Mouse (Mus musculus): Measurements from ENCODE around the gene Khk. TPM values are rescaled to one million over a fixed set of nuclear protein-coding genes. Genes with fewer than 3 reads are reported as not detected.
A peak's percentile ranks its signal among the peaks of the same experiment; 100 is the strongest.

Khk gene
- polyA plus RNA-seq, 1 experiment from 2014 or later: 45.3 TPM

GRCm38 (mm10) chr5:30888337-30889087 is 32.7 kb upstream of the Khk start, which contains the start of gene Agbl5:
Gene Agbl5 (plus strand): TSS chr5:30888694.
- no peaks in the 10 kb centered on the region for H3K27me3 ChIP-seq
- TF ChIP-seq CTCF (IDR thresholded peaks at IDR 0.05): no peak
- ATAC-seq (peak; percentile 75), DNase-seq (ENCODE audit: low read depth, low spot score) (peak; percentile 87)
- POLR2A ChIA-PET: interaction anchor here (0.6 to 10.4 kb wide), 9 partner anchors 17 to 287 kb away, joined by 3 to 91 read pairs (median 3); partner anchors contain the start of gene Ost4
- in situ Hi-C loops (cut with MboI; ENCODE audit: low pct_unique_long_range_greater_than_20kb): no loop called here
- CTCF ChIA-PET: interaction anchor here (1.6 to 3.9 kb wide), 5 partner anchors 8 to 28 kb away, joined by 3 to 17 read pairs (median 6); no protein-coding TSS in a partner anchor

DNA sequence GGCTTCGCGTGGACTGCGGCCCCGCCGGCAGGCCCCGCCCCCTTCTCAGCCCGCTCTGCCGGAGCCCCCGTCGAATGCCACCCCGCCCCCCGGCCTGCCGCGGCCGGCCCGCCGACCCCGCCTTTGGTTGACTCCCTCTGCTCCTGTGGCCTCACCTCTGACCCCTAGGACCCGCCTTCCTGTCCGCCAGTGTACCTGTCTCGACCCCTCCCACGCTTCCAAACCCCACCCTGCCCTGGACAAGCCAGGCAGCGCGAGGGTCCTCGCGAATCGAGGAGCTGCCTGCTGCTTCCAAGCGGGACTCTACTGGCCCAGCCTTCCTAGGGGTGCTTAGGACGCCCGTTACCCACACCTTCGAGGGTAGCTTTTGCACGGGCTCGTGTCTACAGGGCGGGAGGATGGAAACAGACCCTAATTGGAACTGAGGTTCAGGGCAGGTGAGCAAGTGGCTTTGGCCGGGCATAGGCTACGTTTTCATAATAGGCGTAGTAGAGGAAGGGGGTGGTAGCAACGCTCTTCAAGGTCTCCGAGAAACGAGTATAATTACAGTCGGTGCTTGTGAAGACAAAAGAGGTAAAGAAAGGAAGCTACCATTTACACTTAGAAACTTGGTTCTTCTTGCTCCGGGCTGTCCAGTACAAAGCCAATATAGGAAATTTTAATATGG is 32.0 kb upstream of the Khk start:
- CTCF ChIA-PET: interaction anchor here (1.1 to 3.9 kb wide), 7 partner anchors 11 to 84 kb away, joined by 3 to 17 read pairs (median 7); partner anchors contain the start of gene Khk
- no peak for DNase-seq (ENCODE audit: low read depth, low spot score)
- no peak for TF ChIP-seq CTCF (IDR thresholded peaks at IDR 0.05)
- in situ Hi-C loops (cut with MboI; ENCODE audit: low pct_unique_long_range_greater_than_20kb): no loop called here
- peak; percentile 17 for ATAC-seq
- H3K27me3 ChIP-seq: no peaks in the 10 kb centered on the region
- POLR2A ChIA-PET: interaction anchor here (0.7 to 10.4 kb wide), 8 partner anchors 9 to 115 kb away, joined by 3 to 91 read pairs (median 4); partner anchors contain the start of genes Khk and Ost4

- ChIA-PET POLR2A (interaction anchor here (0.6 to 10.4 kb wide), 6 partner anchors 9 to 58 kb away, joined by 3 to 91 read pairs (median 4); partner anchors contain the start of genes Emilin1, Khk and Ost4), CTCF (interaction anchor here (1.2 to 3.9 kb wide), 7 partner anchors 9 to 85 kb away, joined by 3 to 17 read pairs (median 7); partner anchors contain the start of gene Khk)
- no peak for TF ChIP-seq CTCF (IDR thresholded peaks at IDR 0.05)
- DNase-seq (ENCODE audit: low read depth, low spot score) (no peak), ATAC-seq (no peak)
- H3K27me3 ChIP-seq: no peaks in the 10 kb centered on the region
- in situ Hi-C loops (cut with MboI; ENCODE audit: low pct_unique_long_range_greater_than_20kb): no loop called here
Observed at GRCm38 (mm10) chr5:30890375-30890774, 30.9 kb upstream of the Khk start.

DNA sequence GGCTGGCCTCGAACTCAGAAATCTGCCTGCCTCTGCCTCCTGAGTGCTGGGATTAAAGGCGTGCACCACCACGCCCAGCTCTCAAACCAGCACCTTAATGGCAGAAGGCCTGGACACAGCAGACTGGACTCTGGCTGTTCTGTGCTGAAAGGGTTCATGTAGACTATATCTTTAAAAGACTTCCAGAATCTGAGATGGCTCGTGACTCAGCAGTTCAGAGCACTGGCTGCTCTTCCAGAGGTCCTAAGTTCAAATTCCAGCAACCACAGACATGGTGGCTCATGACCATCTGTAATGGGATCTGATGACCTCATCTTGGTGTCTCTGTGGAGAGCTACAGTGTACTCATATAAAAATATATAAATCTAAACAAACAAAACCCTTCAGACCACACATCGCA is 19.4 kb upstream of the Khk start:
- CTCF ChIA-PET: interaction anchor here (4.4 kb wide), 1 partner anchor 12 kb away, joined by 17 read pairs; the partner anchor contains the start of gene Agbl5
- no peaks in the 10 kb centered on the region for H3K27me3 ChIP-seq
- no peak for TF ChIP-seq CTCF (IDR thresholded peaks at IDR 0.05)
- ATAC-seq: peak; percentile 65
- in situ Hi-C loops (cut with MboI; ENCODE audit: low pct_unique_long_range_greater_than_20kb): no loop called here
- POLR2A ChIA-PET: interaction anchor here (1.0 to 11.3 kb wide), 2 partner anchors 10 to 98 kb away, joined by 4 to 91 read pairs; partner anchors contain the start of gene Agbl5
- DNase-seq (ENCODE audit: low read depth, low spot score): no peak

- in situ Hi-C loops (cut with MboI; ENCODE audit: low pct_unique_long_range_greater_than_20kb): no loop called here
- ChIA-PET CTCF (interaction anchor here (0.6 kb wide), 1 partner anchor 79 kb away, joined by 3 read pairs; no protein-coding TSS in a partner anchor), POLR2A (interaction anchor here (1.9 to 11.3 kb wide), 2 partner anchors 10 to 16 kb away, joined by 6 to 91 read pairs; partner anchors contain the start of gene Agbl5)
- TF ChIP-seq CTCF (IDR thresholded peaks at IDR 0.05): no peak
- DNase-seq (ENCODE audit: low read depth, low spot score) (peak; percentile 83), ATAC-seq (peak; percentile 85)
- H3K27me3 ChIP-seq: no peaks in the 10 kb centered on the region
Observed at GRCm38 (mm10) chr5:30907413-30908059, 13.7 kb upstream of the Khk start, which contains the start of gene Ost4. Gene Ost4 (minus strand): TSS chr5:30907788.

- no peak for DNase-seq (ENCODE audit: low read depth, low spot score)
- POLR2A ChIA-PET: interaction anchor here (0.9 to 11.3 kb wide), 2 partner anchors 11 to 17 kb away, joined by 3 to 91 read pairs; partner anchors contain the start of gene Agbl5
- TF ChIP-seq CTCF (IDR thresholded peaks at IDR 0.05): no peak
- CTCF ChIA-PET: interaction anchor here (0.7 to 1.9 kb wide), 4 partner anchors 10 to 103 kb away, joined by 3 to 7 read pairs (median 4); partner anchors contain the start of gene Khk
- in situ Hi-C loops (cut with MboI; ENCODE audit: low pct_unique_long_range_greater_than_20kb): no loop called here
- ATAC-seq: peak; percentile 15
- no peaks in the 10 kb centered on the region for H3K27me3 ChIP-seq
Observed at GRCm38 (mm10) chr5:30908426-30909299, 12.6 kb upstream of the Khk start.

- POLR2A ChIA-PET: interaction anchor here (0.9 to 11.3 kb wide), 2 partner anchors 10 to 17 kb away, joined by 3 to 91 read pairs; partner anchors contain the start of gene Agbl5
- DNase-seq (ENCODE audit: low read depth, low spot score): no peak
- CTCF ChIA-PET: interaction anchor here (1.3 to 1.9 kb wide), 3 partner anchors 9 to 103 kb away, joined by 4 to 7 read pairs (median 4); no protein-coding TSS in a partner anchor
- TF ChIP-seq CTCF (IDR thresholded peaks at IDR 0.05): no peak
- H3K27me3 ChIP-seq: no peaks in the 10 kb centered on the region
- no peak for ATAC-seq
- in situ Hi-C loops (cut with MboI; ENCODE audit: low pct_unique_long_range_greater_than_20kb): no loop called here
Observed at GRCm38 (mm10) chr5:30909300-30909659, 12.0 kb upstream of the Khk start.

GRCm38 (mm10) chr5:30909863-30910262 is 11.4 kb upstream of the Khk start:
- in situ Hi-C loops (cut with MboI; ENCODE audit: low pct_unique_long_range_greater_than_20kb): loop anchor here (10.0 kb wide), 1 partner anchor 195 kb away; the partner anchor contains the start of gene Dpysl5
- ChIA-PET CTCF (interaction anchor here (1.1 to 1.9 kb wide), 3 partner anchors 12 to 104 kb away, joined by 3 to 7 read pairs (median 4); partner anchors contain the start of gene Khk), POLR2A (interaction anchor here (0.9 to 11.3 kb wide), 2 partner anchors 10 to 18 kb away, joined by 3 to 91 read pairs; partner anchors contain the start of gene Agbl5)
- ATAC-seq (no peak), DNase-seq (ENCODE audit: low read depth, low spot score) (no peak)
- TF ChIP-seq CTCF (IDR thresholded peaks at IDR 0.05): no peak
- no peaks in the 10 kb centered on the region for H3K27me3 ChIP-seq
